Mouse (Mus musculus) neural tube, embryonic 15.5 days (tissue): ENCODE data around the gene Pdzd3. TPM values are rescaled to one million over a fixed set of nuclear protein-coding genes. Genes with fewer than 3 reads are reported as not detected.
A peak's percentile ranks its signal among the peaks of the same experiment; 100 is the strongest.

Source experiments
- ATAC-seq: fragments of 200-750 bp; cut with Nextera tagmentation; 2 replicates; pipeline ENCODE4 v1.8.0; 2017; ENCODE audit warnings: mild to moderate bottlenecking, moderate TSS enrichment, moderate library complexity; ENCODE audit not compliant: low FRiP score
- H3K27ac ChIP-seq: fragments of 300-500 bp; sonication (generic); replicated peaks from 2 replicates; pipeline ENCODE4 v1.5.1; 2015; ENCODE audit warnings: mild to moderate bottlenecking, inconsistent platforms
- H3K27me3 ChIP-seq: fragments of 300-500 bp; sonication (generic); replicated peaks from 2 replicates; pipeline ENCODE4 v1.6.1; 2015; ENCODE audit warnings: inconsistent platforms
- H3K36me3 ChIP-seq: fragments of 300-500 bp; sonication (generic); 2 replicates; pipeline ENCODE4 v1.6.1; 2015; ENCODE audit warnings: inconsistent platforms
- H3K4me1 ChIP-seq: fragments of 300-500 bp; sonication (generic); 2 replicates; pipeline ENCODE4 v1.6.1; 2015; ENCODE audit warnings: inconsistent platforms
- H3K4me2 ChIP-seq: fragments of 300-500 bp; sonication (generic); 2 replicates; pipeline ENCODE4 v1.6.1; 2015; ENCODE audit warnings: inconsistent platforms, mild to moderate bottlenecking, moderate library complexity
- H3K4me3 ChIP-seq: fragments of 300-500 bp; sonication (generic); replicated peaks from 2 replicates; pipeline ENCODE4 v1.5.1; 2015; ENCODE audit warnings: mild to moderate bottlenecking, inconsistent platforms
- H3K9ac ChIP-seq: fragments of 300-500 bp; sonication (generic); replicated peaks from 2 replicates; pipeline ENCODE4 v1.6.1; 2015; ENCODE audit warnings: mild to moderate bottlenecking, inconsistent platforms
- H3K9me3 ChIP-seq: fragments of 300-500 bp; sonication (generic); replicated peaks from 2 replicates; pipeline ENCODE4 v1.6.1; 2016; ENCODE audit warnings: inconsistent platforms
- WGBS: fragments of 180-500 bp; shearing (Covaris S2); methylation state at CpG from one replicate; pipeline ENCODE4 v1.1.7; 2015; ENCODE audit warnings: mixed read lengths; 5-methylcytosine and 5-hydroxymethylcytosine counted together
- polyA plus RNA-seq: library from polyadenylated mRNA; unstranded; fragments of >200 nt; fragmentation: Nextera tagmentation; extraction: Ambion mirVana; gene quantifications from 2 replicates; pipeline ENCODE4 v1.2.1, GENCODE M21; 2015

The Pdzd3 gene
- polyA plus RNA-seq, 1 experiment from 2014 or later, result 0.61 TPM

DNA sequence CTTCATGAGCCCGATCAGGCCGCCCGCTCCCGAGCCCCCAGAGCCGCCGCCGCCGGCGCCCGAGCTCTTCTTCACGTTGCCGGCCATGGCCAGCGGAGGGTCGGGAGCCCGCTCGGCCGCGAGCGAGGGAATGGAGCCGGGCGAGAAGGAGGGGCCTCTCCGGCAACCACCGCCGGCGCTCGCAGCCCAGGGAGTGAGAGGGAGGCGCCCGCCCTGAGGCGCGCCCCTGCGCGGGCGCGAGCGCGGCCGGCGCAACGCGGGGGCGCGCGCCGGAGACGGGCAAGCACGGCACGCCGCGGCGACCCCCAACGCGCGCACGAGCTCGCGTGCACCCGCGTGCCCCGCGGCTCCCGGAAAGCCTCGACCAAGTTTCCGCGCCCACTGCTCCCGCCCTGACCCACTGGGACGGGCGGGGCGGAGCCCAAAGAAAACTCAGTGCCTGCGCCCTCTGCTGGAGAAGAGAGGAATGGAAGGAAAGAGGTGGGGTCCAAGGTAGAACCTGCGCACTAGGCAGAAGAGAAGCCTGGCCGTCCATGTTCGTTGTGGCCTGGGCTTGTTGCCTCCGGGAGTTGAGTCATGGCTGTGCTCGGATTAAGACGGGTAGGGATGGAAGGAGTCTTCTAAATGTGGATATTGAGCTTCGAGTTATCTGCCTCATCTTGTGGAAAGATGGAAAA, 17.3 kb downstream of the Pdzd3 start, which contains the start of gene Cbl:
Cbl (minus strand) TSS at position 248 of the 677 bp plus-strand sequence.
- Histone ChIP-seq H3K36me3 (no peaks in the 10 kb centered on the region), H3K27me3 (no peaks in the 10 kb centered on the region), H3K4me1 (peaks cover 28% of the 10 kb centered on the region), H3K27ac (peak within 1 kb of the TSS; percentile 97), H3K9me3 (no peaks in the 10 kb centered on the region), H3K4me2 (peak within 1 kb of the TSS; percentile 71), H3K4me3 (peak within 1 kb of the TSS; percentile 92), H3K9ac (peak within 1 kb of the TSS; percentile 92)
- ATAC-seq, result peak; percentile 92
- whole genome bisulfite sequencing, result under 1% methylated on average over 59 of the region's 76 CpGs

GRCm38 (mm10) chr9:44233021-44233801, 18.1 kb downstream of the Pdzd3 start:
- Histone ChIP-seq H3K4me3 (peak overlapping the region; percentile 92), H3K4me1 (peaks cover 28% of the 10 kb centered on the region), H3K4me2 (peak overlapping the region; percentile 71), H3K27me3 (no peaks in the 10 kb centered on the region), H3K36me3 (no peaks in the 10 kb centered on the region), H3K9ac (peak overlapping the region; percentile 92), H3K9me3 (no peaks in the 10 kb centered on the region), H3K27ac (peak overlapping the region; percentile 97)
- WGBS, result under 1% methylated on average over 40 of the region's 40 CpGs
- ATAC-seq, result peak; percentile 82

- Histone ChIP-seq H3K27me3 (no peaks in the 10 kb centered on the region), H3K4me3 (peak overlapping the region; percentile 92), H3K9ac (no peak overlapping the region), H3K27ac (no peak overlapping the region), H3K4me2 (peak overlapping the region; percentile 71), H3K9me3 (no peaks in the 10 kb centered on the region), H3K4me1 (peaks cover 28% of the 10 kb centered on the region), H3K36me3 (no peaks in the 10 kb centered on the region)
- no peak for ATAC-seq
Observed at GRCm38 (mm10) chr9:44231609-44232008, 19.7 kb downstream of the Pdzd3 start.

- H3K4me1 ChIP-seq, result peaks cover 15% of the 10 kb centered on the region
- no peak overlapping the region for H3K4me2 ChIP-seq
- no peak overlapping the region for H3K9ac ChIP-seq
- no peaks in the 10 kb centered on the region for H3K27me3 ChIP-seq
- WGBS, result 43% methylated on average over 6 of the region's 6 CpGs
- no peaks in the 10 kb centered on the region for H3K36me3 ChIP-seq
- H3K27ac ChIP-seq, result no peak overlapping the region
- no peak for ATAC-seq
- H3K4me3 ChIP-seq, result no peak overlapping the region
- no peaks in the 10 kb centered on the region for H3K9me3 ChIP-seq
Observed at GRCm38 (mm10) chr9:44225993-44226392, 25.3 kb downstream of the Pdzd3 start.

GRCm38 (mm10) chr9:44213538-44213937, 37.7 kb downstream of the Pdzd3 start:
- ATAC-seq, result no peak
- Histone ChIP-seq H3K9ac (no peak overlapping the region), H3K27ac (no peak overlapping the region), H3K4me3 (no peak overlapping the region), H3K36me3 (no peaks in the 10 kb centered on the region), H3K9me3 (no peaks in the 10 kb centered on the region), H3K4me1 (no peaks in the 10 kb centered on the region), H3K4me2 (no peak overlapping the region), H3K27me3 (no peaks in the 10 kb centered on the region)
- 96% methylated on average over 14 of the region's 14 CpGs for WGBS

GRCm38 (mm10) chr9:44212406-44212805, 38.9 kb downstream of the Pdzd3 start:
- Histone ChIP-seq H3K9ac (no peak overlapping the region), H3K9me3 (no peaks in the 10 kb centered on the region), H3K4me2 (no peak overlapping the region), H3K27ac (no peak overlapping the region), H3K27me3 (no peaks in the 10 kb centered on the region), H3K4me1 (no peaks in the 10 kb centered on the region), H3K4me3 (no peak overlapping the region), H3K36me3 (no peaks in the 10 kb centered on the region)
- ATAC-seq, result no peak
- 94% methylated on average over 4 of the region's 4 CpGs for WGBS

DNA sequence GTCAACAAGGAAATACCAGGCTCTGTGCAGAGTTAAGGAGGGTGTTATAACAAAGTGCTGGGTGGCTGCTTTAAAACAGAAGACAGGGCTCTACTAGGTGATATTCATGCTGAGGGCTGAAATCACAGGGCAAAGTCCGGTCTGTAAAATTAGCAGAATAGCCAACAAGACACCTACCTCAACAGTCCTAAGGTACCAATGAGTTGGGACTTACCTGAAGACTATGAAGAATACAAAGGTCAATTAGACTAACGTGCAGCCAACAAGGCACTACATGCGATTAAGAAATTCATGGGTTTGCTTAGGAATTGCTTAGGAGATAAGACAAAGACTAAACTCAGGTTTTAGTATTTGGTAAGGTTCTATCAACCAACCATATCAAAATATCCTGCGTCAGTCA, 41.9 kb downstream of the Pdzd3 start:
- ATAC-seq, result no peak
- Histone ChIP-seq H3K27me3 (no peaks in the 10 kb centered on the region), H3K9ac (no peak overlapping the region), H3K4me1 (no peaks in the 10 kb centered on the region), H3K27ac (no peak overlapping the region), H3K4me3 (no peak overlapping the region), H3K4me2 (no peak overlapping the region), H3K36me3 (no peaks in the 10 kb centered on the region), H3K9me3 (no peaks in the 10 kb centered on the region)
- 98% methylated on average over 4 of the region's 4 CpGs for WGBS

DNA sequence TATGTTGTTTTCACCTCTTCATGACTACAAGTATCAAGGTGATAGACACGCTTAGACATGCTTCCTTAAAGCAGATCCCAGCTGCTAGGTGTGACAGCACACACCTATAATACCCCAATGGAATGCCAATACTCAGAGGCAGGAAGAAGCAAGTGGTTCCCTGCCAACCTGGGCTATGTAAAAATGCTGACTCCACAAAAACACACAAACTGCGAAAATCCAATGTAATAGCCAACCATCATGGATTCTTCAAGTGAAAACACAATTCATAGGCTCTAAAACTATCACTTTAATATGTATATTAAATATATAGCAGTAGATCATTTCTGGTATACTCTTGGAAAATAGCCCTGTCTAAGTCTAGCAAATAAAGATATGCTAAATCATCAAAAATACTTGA, 43.4 kb downstream of the Pdzd3 start:
- Histone ChIP-seq H3K27me3 (no peaks in the 10 kb centered on the region), H3K9ac (no peak overlapping the region), H3K27ac (no peak overlapping the region), H3K36me3 (no peaks in the 10 kb centered on the region), H3K4me1 (no peaks in the 10 kb centered on the region), H3K9me3 (no peaks in the 10 kb centered on the region), H3K4me2 (no peak overlapping the region), H3K4me3 (no peak overlapping the region)
- no peak for ATAC-seq
- WGBS, result 95% methylated on average over 2 of the region's 2 CpGs

DNA sequence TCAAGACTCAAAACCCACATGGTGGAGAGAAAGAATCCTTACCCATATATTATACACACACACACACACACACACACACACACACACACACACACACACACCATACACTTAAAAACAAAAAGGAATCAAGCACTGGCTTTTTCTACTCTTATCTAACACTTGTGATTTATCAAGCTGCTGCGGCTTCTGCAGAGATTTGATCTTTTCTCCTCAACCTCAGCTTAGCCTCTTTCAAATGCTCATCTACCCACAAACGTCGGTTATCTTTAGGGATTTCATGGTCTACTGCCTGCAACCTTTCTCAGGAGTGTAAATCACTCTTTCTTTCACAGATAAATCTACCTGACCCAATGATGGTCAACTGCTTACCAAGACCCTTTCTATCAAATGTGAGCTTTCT, 50.8 kb downstream of the Pdzd3 start:
- Histone ChIP-seq H3K4me1 (no peaks in the 10 kb centered on the region), H3K27me3 (no peaks in the 10 kb centered on the region), H3K4me3 (no peak overlapping the region), H3K27ac (no peak overlapping the region), H3K9me3 (no peaks in the 10 kb centered on the region), H3K4me2 (no peak overlapping the region), H3K9ac (no peak overlapping the region), H3K36me3 (peaks cover 28% of the 10 kb centered on the region)
- no peak for ATAC-seq
- 81% methylated on average over 3 of the region's 3 CpGs for WGBS

GRCm38 (mm10) chr9:44199580-44199979, 51.7 kb downstream of the Pdzd3 start:
- Histone ChIP-seq H3K36me3 (peaks cover 28% of the 10 kb centered on the region), H3K4me2 (no peak overlapping the region), H3K27ac (no peak overlapping the region), H3K9ac (no peak overlapping the region), H3K4me3 (no peak overlapping the region), H3K4me1 (no peaks in the 10 kb centered on the region), H3K27me3 (no peaks in the 10 kb centered on the region), H3K9me3 (no peaks in the 10 kb centered on the region)
- ATAC-seq, result no peak

DNA sequence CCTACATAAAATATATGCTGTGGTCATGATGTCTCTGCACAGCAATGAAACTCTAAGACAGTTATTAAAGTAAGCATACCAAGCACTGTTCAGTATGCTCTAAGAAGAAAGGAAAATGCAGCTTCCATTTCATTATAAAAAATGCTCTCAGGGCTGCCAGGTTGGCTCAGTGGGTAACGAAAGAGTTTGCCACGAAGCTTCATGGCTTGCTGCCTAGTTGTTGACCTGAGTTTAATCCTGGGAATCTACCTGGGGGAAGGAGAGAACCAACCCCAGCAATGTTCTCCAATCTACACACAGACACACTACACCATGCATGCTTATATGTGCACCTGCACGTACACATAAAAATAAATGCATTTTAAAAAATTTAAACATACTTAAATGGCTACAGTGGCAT, 52.1 kb downstream of the Pdzd3 start:
- Histone ChIP-seq H3K9me3 (no peaks in the 10 kb centered on the region), H3K4me1 (no peaks in the 10 kb centered on the region), H3K4me2 (no peak overlapping the region), H3K9ac (no peak overlapping the region), H3K27ac (no peak overlapping the region), H3K4me3 (no peak overlapping the region), H3K36me3 (peaks cover 28% of the 10 kb centered on the region), H3K27me3 (no peaks in the 10 kb centered on the region)
- 88% methylated on average over 3 of the region's 3 CpGs for WGBS
- no peak for ATAC-seq
